Mouse (Mus musculus) myocyte (in vitro differentiated cells): ENCODE measurements around the gene Fancd2os. TPM values are rescaled to one million over a fixed set of nuclear protein-coding genes. Genes with fewer than 3 reads are reported as not detected.

Source experiments
- H3K27me3 ChIP-seq: one replicate; pipeline ENCODE4 v1.6.1; 2011; ENCODE audit not compliant: control insufficient read depth, insufficient read depth, insufficient read length
- H3K36me3 ChIP-seq: one replicate; pipeline ENCODE4 v1.6.1; 2011; ENCODE audit not compliant: control insufficient read depth, insufficient read depth
- H3K4me2 ChIP-seq: one replicate; pipeline ENCODE4 v1.6.1; 2011; ENCODE audit warnings: low read depth, control low read depth
- H3K4me3 ChIP-seq: one replicate; pipeline ENCODE4 v1.5.1; 2011; ENCODE audit warnings: mild to moderate bottlenecking, control low read depth, moderate library complexity
- H3K79me2 ChIP-seq: one replicate; pipeline ENCODE4 v1.6.1; 2011; ENCODE audit not compliant: control insufficient read depth, insufficient read depth
- H3ac ChIP-seq: one replicate; pipeline ENCODE4 v1.6.1; 2011; ENCODE audit not compliant: control insufficient read depth, insufficient read length
- CEBPB ChIP-seq: IDR thresholded peaks from 2 replicates; pipeline ENCODE4 v1.6.1; 2011; ENCODE audit warnings: mild to moderate bottlenecking, moderate library complexity; ENCODE audit not compliant: poor library complexity, insufficient read depth, severe bottlenecking
- E2F4 ChIP-seq: IDR thresholded peaks from one replicate; pipeline ENCODE4 v1.6.1; 2011; ENCODE audit warnings: mild to moderate bottlenecking, control low read depth, moderate library complexity; ENCODE audit not compliant: insufficient read depth
- MAX ChIP-seq: IDR thresholded peaks from one replicate; pipeline ENCODE4 v1.6.1; 2011; ENCODE audit warnings: low read depth, mild to moderate bottlenecking, control low read depth
- MYOD1 ChIP-seq, 3 experiments: IDR thresholded peaks; one replicate each; pipeline ENCODE4 v1.6.1; 2011; ENCODE audit warnings: control low read depth in 2 of 3, low read depth in 2 of 3, mild to moderate bottlenecking in 2 of 3, moderate library complexity in 1 of 3; ENCODE audit not compliant: insufficient read length in 2 of 3, control insufficient read depth in 1 of 3
- MYOG ChIP-seq, 3 experiments: IDR thresholded peaks; one replicate each; pipeline ENCODE4 v1.6.1; 2011; ENCODE audit warnings: control low read depth in 2 of 3, low read depth in 2 of 3, mild to moderate bottlenecking in 2 of 3; ENCODE audit not compliant: insufficient read length in 2 of 3, control insufficient read depth in 1 of 3, insufficient read depth in 1 of 3
- POLR2A ChIP-seq: IDR thresholded peaks from one replicate; pipeline ENCODE4 v1.6.1; 2011; ENCODE audit warnings: low read depth, mild to moderate bottlenecking, control low read depth, moderate library complexity; ENCODE audit not compliant: insufficient read length
- POLR2AphosphoS2 ChIP-seq: IDR thresholded peaks from one replicate; pipeline ENCODE4 v1.6.1; 2011; ENCODE audit warnings: low read depth, control low read depth; ENCODE audit not compliant: insufficient read length
- REST ChIP-seq: IDR thresholded peaks from one replicate; pipeline ENCODE4 v1.6.1; 2011; ENCODE audit warnings: mild to moderate bottlenecking, control low read depth, moderate library complexity; ENCODE audit not compliant: insufficient read depth, insufficient read length
- SRF ChIP-seq: IDR thresholded peaks from one replicate; pipeline ENCODE4 v1.6.1; 2011; ENCODE audit warnings: low read depth; ENCODE audit not compliant: control insufficient read depth, insufficient read length
- TCF12 ChIP-seq: IDR thresholded peaks from one replicate; pipeline ENCODE4 v1.6.1; 2011; ENCODE audit warnings: mild to moderate bottlenecking, control low read depth; ENCODE audit not compliant: poor library complexity, insufficient read depth, severe bottlenecking
- TCF3 ChIP-seq: IDR thresholded peaks from one replicate; pipeline ENCODE4 v1.6.1; 2011; ENCODE audit warnings: low read depth, control low read depth; ENCODE audit not compliant: insufficient read length
- USF1 ChIP-seq: IDR thresholded peaks from one replicate; pipeline ENCODE4 v1.6.1; 2011; ENCODE audit warnings: low read depth, mild to moderate bottlenecking, control low read depth, moderate library complexity
- polyA plus RNA-seq: library from polyadenylated mRNA; unstranded; fragments of >200 nt; fragmentation: generic; extraction: Trizol; gene quantifications from one replicate; pipeline ENCODE4 v1.2.1, GENCODE M21; 2012; ENCODE audit warnings: missing spikeins

Gene Fancd2os
- polyA plus RNA-seq, 1 experiment = 0.04 TPM

- Histone ChIP-seq H3K4me3 (no peak overlapping the region), H3K27me3 (no peaks in the 10 kb centered on the region), H3K4me2 (no peak overlapping the region), H3K79me2 (no peaks in the 10 kb centered on the region), H3K36me3 (no peaks in the 10 kb centered on the region), H3ac (no peak overlapping the region)
- TF ChIP-seq REST = no peak
- no peak for TF ChIP-seq USF1
- TF ChIP-seq POLR2A = no peak
- no peak for TF ChIP-seq CEBPB
- no peak for TF ChIP-seq SRF
- no peak for TF ChIP-seq TCF3
- TF ChIP-seq TCF12 = no peak
- no peak for TF ChIP-seq POLR2AphosphoS2
- TF ChIP-seq MYOG (IDR thresholded peaks at IDR 0.05; ENCODE audit: control insufficient read depth in 1 of 3, insufficient read depth in 1 of 3, insufficient read length in 2 of 3, low read depth in 2 of 3) = no peak
- no peak for TF ChIP-seq MAX
- TF ChIP-seq E2F4 = no peak
- no peak for TF ChIP-seq MYOD1 (IDR thresholded peaks at IDR 0.05; ENCODE audit: control insufficient read depth in 1 of 3, insufficient read length in 2 of 3, low read depth in 2 of 3)
Observed at GRCm38 (mm10) chr6:113592637-113593036, 7.9 kb downstream of the Fancd2os start.

- Histone ChIP-seq H3K27me3 (no peaks in the 10 kb centered on the region), H3K4me3 (no peak overlapping the region), H3K36me3 (no peaks in the 10 kb centered on the region), H3ac (no peak overlapping the region), H3K4me2 (no peak overlapping the region), H3K79me2 (no peaks in the 10 kb centered on the region)
- TF ChIP-seq CEBPB (no peak), SRF (no peak), USF1 (no peak), REST (no peak), TCF3 (no peak), E2F4 (no peak), POLR2AphosphoS2 (no peak), POLR2A (no peak), MYOG (IDR thresholded peaks at IDR 0.05; ENCODE audit: control insufficient read depth in 1 of 3, insufficient read depth in 1 of 3, insufficient read length in 2 of 3, low read depth in 2 of 3) (no peak), MYOD1 (IDR thresholded peaks at IDR 0.05; ENCODE audit: control insufficient read depth in 1 of 3, insufficient read length in 2 of 3, low read depth in 2 of 3) (no peak)
Observed at GRCm38 (mm10) chr6:113586466-113587183, 13.9 kb downstream of the Fancd2os start.

- no peak for TF ChIP-seq POLR2AphosphoS2
- TF ChIP-seq MYOD1 (IDR thresholded peaks at IDR 0.05; ENCODE audit: control insufficient read depth in 1 of 3, insufficient read length in 2 of 3, low read depth in 2 of 3) = no peak
- TF ChIP-seq MAX = no peak
- no peak for TF ChIP-seq TCF12
- TF ChIP-seq SRF = no peak
- TF ChIP-seq TCF3 = no peak
- Histone ChIP-seq H3ac (no peak overlapping the region), H3K27me3 (no peaks in the 10 kb centered on the region), H3K36me3 (no peaks in the 10 kb centered on the region), H3K79me2 (no peaks in the 10 kb centered on the region), H3K4me2 (no peak overlapping the region), H3K4me3 (no peak overlapping the region)
Observed at GRCm38 (mm10) chr6:113585065-113585464, 15.4 kb downstream of the Fancd2os start.

- Histone ChIP-seq H3K36me3 (no peaks in the 10 kb centered on the region), H3K27me3 (no peaks in the 10 kb centered on the region), H3ac (no peak overlapping the region), H3K79me2 (no peaks in the 10 kb centered on the region), H3K4me3 (no peak overlapping the region), H3K4me2 (no peak overlapping the region)
- TF ChIP-seq TCF3 (no peak), POLR2A (no peak), REST (no peak), TCF12 (no peak), USF1 (no peak), MYOD1 (IDR thresholded peaks at IDR 0.05; ENCODE audit: control insufficient read depth in 1 of 3, insufficient read length in 2 of 3, low read depth in 2 of 3) (no peak), POLR2AphosphoS2 (no peak), MAX (no peak), MYOG (IDR thresholded peaks at IDR 0.05; ENCODE audit: control insufficient read depth in 1 of 3, insufficient read depth in 1 of 3, insufficient read length in 2 of 3, low read depth in 2 of 3) (no peak), SRF (no peak), CEBPB (no peak), E2F4 (no peak)
Observed at GRCm38 (mm10) chr6:113583023-113583422, 17.5 kb downstream of the Fancd2os start.

GRCm38 (mm10) chr6:113579306-113579705 is 21.2 kb downstream of the Fancd2os start:
- no peaks in the 10 kb centered on the region for H3K36me3 ChIP-seq
- TF ChIP-seq MYOD1 (IDR thresholded peaks at IDR 0.05; ENCODE audit: control insufficient read depth in 1 of 3, insufficient read length in 2 of 3, low read depth in 2 of 3) (no peak), SRF (no peak), POLR2AphosphoS2 (no peak), USF1 (no peak), CEBPB (no peak), MYOG (IDR thresholded peaks at IDR 0.05; ENCODE audit: control insufficient read depth in 1 of 3, insufficient read depth in 1 of 3, insufficient read length in 2 of 3, low read depth in 2 of 3) (no peak), REST (no peak), MAX (no peak), E2F4 (no peak), TCF3 (no peak), TCF12 (no peak), POLR2A (no peak)

More at GRCm38 (mm10) chr6:113579306-113579705, 21.2 kb downstream of the Fancd2os start:
- no peak overlapping the region for H3ac ChIP-seq
- no peaks in the 10 kb centered on the region for H3K79me2 ChIP-seq
- H3K4me2 ChIP-seq = no peak overlapping the region
- H3K4me3 ChIP-seq = no peak overlapping the region
- H3K27me3 ChIP-seq = no peaks in the 10 kb centered on the region
